Mouse (Mus musculus) 3134 (cell line): ENCODE results near the gene Foxr1.
A peak's percentile ranks its signal among the peaks of the same experiment; 100 is the strongest.
"Not testable (repeated sequence)": the region's sequence is repeated elsewhere in the genome, so short reads cannot be mapped to it uniquely, and the experiment has no call there.

Experiments used
- DNase-seq: peaks from one replicate; pipeline ENCODE4 v3.0.0-alpha.2; 2011; ENCODE audit warnings: low spot score; ENCODE audit not compliant: insufficient read length; ENCODE audit errors: extremely low read depth

Foxr1 gene

GRCm38 (mm10) chr9:44417156-44417891, 23.6 kb downstream of the Foxr1 start:
- no peak for DNase-seq

GRCm38 (mm10) chr9:44412781-44413180, 28.2 kb downstream of the Foxr1 start:
- no peak for DNase-seq

GRCm38 (mm10) chr9:44412306-44412705, 28.6 kb downstream of the Foxr1 start:
- no peak for DNase-seq

- no peak for DNase-seq
Measured at GRCm38 (mm10) chr9:44411601-44412130, 29.3 kb downstream of the Foxr1 start.

- DNase-seq = no peak
Measured at GRCm38 (mm10) chr9:44410647-44411336, 30.1 kb downstream of the Foxr1 start.

- not testable (repeated sequence) for DNase-seq
Measured at GRCm38 (mm10) chr9:44408693-44409092, 32.2 kb downstream of the Foxr1 start.

GRCm38 (mm10) chr9:44407752-44408097, 33.2 kb downstream of the Foxr1 start:
- peak; percentile 78 for DNase-seq

GRCm38 (mm10) chr9:44406906-44407751, 33.8 kb downstream of the Foxr1 start, which contains the start of the genes Rps25 and Trappc4:
TSS of gene Rps25 (plus strand) at chr9:44407139.
TSS of gene Trappc4 (minus strand) at chr9:44407600.
- peak; percentile 88 for DNase-seq

- DNase-seq = no peak
Measured at GRCm38 (mm10) chr9:44405011-44405410, 35.9 kb downstream of the Foxr1 start.

GRCm38 (mm10) chr9:44401081-44401480, 39.9 kb downstream of the Foxr1 start:
- DNase-seq = no peak

GRCm38 (mm10) chr9:44399795-44400114, 41.2 kb downstream of the Foxr1 start:
- DNase-seq = no peak

GRCm38 (mm10) chr9:44399114-44399794, 41.7 kb downstream of the Foxr1 start:
- no peak for DNase-seq

GRCm38 (mm10) chr9:44398551-44398950, 42.4 kb downstream of the Foxr1 start:
- DNase-seq = no peak

- DNase-seq = no peak
Measured at GRCm38 (mm10) chr9:44398087-44398486, 42.8 kb downstream of the Foxr1 start.

- DNase-seq = peak; percentile 98
Measured at GRCm38 (mm10) chr9:44396684-44397411, 44.1 kb downstream of the Foxr1 start, which contains the start of gene Slc37a4. TSS of gene Slc37a4 (plus strand) at chr9:44396852.

- DNase-seq = no peak
Measured at GRCm38 (mm10) chr9:44391466-44391865, 49.5 kb downstream of the Foxr1 start.

GRCm38 (mm10) chr9:44389273-44389672, 51.7 kb downstream of the Foxr1 start:
- DNase-seq = no peak

- DNase-seq = no peak
Measured at GRCm38 (mm10) chr9:44387221-44387620, 53.7 kb downstream of the Foxr1 start.

GRCm38 (mm10) chr9:44384596-44384995, 56.3 kb downstream of the Foxr1 start:
- DNase-seq = no peak
